Mouse (Mus musculus): ENCODE measurements around the gene Zfp57.
"Not testable (repeated sequence)": the region's sequence is repeated elsewhere in the genome, so short reads cannot be mapped to it uniquely, and the experiment has no call there.

Gene Zfp57

DNA sequence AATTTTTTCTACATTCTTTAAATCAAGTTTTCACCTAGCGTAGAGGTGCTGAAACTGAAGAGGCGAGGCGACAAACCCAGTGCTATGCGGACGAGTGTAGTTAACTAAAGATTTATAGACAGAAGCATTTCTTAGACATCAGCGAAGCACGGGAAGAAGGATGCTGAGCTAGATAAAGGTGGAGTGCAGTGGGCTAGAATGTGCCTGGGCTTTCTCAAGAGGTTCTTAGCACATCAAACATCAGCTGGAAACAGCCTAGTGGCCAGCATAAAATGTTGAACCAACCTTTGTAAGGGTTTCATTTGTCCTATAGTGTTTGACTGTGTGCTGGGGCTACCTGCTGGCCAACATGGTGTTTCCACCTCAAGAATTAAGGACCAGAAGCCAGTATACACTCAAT lies at the start of gene Zfp57:
TSS of gene Zfp57 (plus strand) at position 301 of the 400 bp plus-strand sequence.
- no peak for DNase-seq (ENCODE audit: extremely low spot score, low read depth, low spot score)

DNA sequence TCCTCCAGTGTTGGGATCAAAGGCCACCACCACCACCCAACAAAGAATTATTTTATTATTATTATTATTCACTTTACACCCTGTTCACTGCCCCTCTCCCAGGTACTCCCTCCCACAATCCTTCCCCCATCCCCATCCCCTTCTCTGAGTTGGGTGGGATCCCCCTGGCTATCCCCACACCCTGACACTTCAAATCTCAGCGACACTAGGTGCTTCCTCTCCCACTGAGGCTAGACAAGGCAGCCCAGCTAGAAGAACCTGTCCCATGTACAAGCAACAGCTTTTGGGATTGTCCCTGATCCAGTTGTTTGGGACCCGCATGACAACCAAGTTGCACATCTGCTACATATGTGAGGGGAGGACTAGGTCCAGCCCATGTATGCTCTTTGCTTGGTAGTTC lies 48.3 kb upstream of the Zfp57 start:
- no peak for DNase-seq (ENCODE audit: extremely low spot score, low read depth, low spot score)

DNA sequence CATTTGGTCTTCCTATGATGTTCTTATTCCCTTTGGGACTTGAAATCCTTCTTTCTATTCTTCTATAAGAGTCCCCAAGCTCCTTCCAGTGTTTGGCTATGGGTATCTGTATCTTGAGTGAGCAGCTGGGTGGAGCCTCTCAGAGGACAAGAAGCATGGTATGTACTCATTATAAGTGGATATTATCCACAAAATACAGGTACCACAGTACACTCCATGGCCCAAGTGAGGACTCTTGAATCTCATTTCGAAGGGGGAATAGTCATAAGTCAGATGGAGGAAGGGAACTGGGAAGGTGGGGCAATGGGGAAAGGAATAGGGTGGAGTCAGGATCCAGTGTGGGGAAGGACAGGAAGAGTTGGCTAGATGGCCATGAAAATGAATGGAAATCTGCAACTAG lies 47.9 kb upstream of the Zfp57 start:
- DNase-seq (ENCODE audit: extremely low spot score, low read depth, low spot score): no peak

DNA sequence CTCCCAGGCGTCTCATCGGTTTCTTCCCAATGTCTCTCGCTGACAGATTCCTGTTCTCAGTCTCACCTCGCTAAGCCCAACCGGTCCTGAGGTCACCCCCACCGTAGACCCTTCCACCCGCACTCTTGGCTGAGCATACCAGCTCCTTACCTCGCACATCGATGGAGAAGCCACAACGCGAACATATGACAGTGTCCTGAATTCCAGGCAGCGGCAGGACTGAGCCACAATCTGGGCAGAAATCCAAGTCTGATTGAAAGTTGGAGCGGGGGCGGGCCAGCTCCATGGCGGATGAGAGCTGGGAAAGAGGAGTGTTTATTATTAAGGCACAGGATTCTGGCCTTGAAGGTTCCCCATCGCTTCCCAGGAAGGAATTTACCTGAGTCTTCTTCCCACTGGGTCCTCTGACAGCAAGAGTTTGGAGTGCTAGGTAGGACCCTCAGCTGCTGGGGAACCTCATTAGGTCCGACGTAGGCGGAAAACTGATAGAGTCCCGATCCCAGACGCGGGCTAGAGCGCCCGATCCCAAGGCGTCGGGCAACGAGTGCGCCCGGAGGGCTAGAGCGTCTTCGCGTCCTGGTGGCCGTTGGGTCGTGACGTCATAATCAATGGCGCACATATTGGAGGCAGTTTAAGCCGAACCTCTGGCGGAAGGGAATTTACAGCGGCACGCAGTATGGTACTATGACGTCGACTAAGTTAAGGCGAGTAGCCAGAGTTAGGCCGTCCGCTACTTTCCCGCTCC lies 42.8 kb upstream of the Zfp57 start, which contains the start of the genes Znrd1 and Znrd1as:
TSS of gene Znrd1 (minus strand) at position 561 of the 745 bp plus-strand sequence.
TSS of gene Znrd1as (plus strand) at position 594 of the 745 bp plus-strand sequence.
- peak; percentile 96 for DNase-seq (ENCODE audit: extremely low spot score, low read depth, low spot score)

DNA sequence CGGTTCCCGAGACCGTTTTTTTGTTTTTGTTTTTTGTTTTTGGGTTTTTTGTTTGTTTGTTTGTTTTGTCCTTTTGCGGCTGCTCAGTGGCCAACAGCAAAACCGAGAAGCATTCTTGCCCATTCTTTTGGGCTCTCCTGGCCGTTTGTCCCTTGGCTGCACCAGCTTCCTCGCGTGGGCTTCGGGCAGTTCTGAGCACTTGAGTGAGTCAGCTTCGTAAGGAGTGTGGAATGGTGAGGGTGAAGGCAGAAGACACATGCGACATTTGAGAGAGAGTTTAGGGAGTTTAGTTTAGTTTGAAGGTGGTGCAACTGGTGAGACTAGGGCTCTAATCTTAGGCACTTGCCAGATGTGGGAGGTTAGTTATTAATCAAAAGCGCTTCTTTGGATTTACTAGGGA lies 42.1 kb upstream of the Zfp57 start:
- DNase-seq (ENCODE audit: extremely low spot score, low read depth, low spot score): no peak

DNA sequence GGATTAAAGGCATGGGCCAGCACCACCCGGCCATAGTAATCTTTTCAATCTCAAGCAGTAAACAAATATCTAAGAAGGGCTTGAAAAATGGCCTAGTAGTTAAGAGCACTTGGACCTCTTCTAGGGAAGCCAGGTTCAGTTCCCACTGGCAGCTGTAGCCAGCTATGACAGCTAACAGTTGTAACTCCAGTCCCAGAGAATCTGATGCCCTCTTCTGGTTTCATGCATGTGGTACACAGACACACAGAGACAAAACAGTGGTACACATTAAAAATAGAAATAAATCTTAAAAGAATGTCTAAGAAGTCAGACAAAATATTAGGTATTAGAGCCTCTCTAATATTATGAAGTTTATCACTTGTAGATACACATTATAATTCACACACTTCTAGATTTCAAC lies 39.8 kb upstream of the Zfp57 start:
- no peak for DNase-seq (ENCODE audit: extremely low spot score, low read depth, low spot score)

DNA sequence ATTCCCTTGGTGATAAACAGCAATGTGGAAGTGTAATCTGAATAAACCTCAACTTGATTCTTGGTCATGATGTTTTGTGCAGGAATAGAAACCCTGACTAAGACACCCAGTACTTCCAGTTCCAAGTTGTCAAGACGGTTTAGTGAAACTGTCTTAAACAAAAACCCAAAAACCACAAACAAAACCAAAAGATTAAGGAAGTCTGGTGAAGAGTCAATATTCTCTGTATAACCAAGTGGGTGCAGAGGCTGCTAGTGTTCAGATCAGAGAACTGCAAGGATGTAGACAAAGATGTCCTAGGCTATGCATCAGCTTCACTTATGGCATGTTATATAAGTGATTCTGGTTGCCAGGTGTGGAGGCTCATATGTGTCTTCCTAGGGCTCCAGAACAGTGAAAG lies 34.1 kb upstream of the Zfp57 start:
- no peak for DNase-seq (ENCODE audit: extremely low spot score, low read depth, low spot score)

DNA sequence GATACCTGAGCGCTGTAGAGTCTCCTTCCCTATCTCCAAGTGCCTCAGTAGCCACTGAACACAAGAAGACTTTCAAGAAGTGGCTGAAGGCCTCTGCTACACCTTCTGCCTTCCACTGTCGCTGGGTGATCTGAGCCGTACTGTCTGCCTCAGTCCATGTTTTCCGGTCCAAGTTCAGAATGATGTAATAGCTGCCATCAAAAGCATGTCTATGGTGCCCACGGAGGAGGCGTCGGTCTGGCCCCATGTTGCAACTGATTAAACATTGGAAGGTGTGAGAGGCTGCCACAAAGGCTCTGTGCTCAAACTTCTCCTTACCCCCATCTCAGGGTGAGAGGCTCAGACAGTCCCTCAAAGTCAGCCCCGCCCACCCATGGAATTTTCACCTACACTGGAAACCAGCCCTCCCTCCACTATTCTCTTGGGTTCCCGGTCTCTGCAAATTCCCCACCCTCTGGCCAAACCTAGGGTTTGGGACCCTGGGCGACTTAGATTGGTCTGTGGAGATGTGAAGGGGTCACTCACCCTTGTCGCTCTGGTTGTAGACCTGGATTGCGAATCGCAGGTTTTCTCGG lies 30.6 kb upstream of the Zfp57 start:
- no peak for DNase-seq (ENCODE audit: extremely low spot score, low read depth, low spot score)

DNA sequence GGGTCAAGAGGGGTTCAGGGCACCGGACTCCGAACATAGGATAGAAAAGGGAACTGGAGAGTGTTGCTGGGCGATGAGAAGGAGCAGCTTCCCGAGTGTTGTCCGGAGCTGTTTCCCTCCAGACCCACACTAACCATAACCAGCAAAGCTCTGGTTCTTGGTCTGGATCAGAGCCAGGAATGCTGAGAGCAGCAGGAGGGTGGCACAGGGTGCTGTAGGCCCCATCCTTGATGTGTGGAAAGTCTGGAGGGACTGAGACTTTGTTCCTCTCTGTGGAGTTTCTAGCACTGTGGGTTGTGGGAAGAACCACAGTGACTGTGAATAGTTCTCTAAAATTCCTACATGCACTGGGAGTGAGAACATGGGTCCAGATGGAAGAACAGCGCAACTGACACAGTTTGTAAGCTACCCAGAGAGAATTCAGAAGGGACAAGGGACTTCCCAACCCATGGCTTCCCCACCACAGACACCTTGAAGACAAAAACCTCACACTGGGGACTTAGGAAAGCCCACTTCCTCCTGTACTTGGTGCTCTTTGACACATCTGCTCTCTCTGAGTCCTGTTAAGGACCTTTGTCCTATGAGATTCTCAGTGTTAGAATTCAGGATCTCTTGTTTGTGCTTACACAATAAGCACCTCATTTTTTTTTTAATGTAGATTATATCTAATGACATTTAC lies 29.7 kb upstream of the Zfp57 start:
- no peak for DNase-seq (ENCODE audit: extremely low spot score, low read depth, low spot score)

DNA sequence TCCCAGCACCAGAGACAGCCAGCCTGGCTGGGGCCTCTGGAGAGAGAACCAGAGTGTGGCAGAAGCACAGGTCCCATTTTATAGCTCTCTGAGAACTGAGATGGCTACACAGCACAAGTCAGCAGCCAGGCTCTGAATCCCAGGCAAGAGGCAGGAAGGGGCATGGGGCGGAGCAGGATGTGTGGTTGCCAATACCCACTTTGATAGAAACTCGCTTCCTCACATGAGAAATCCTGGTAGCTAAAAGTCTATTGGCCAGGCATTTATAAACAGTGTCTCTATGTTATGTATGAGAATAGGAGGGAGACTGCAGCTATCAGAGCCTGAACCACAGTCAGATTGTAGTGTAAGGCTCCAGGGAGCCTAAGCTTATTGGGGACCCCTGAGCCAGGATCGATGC lies 28.2 kb upstream of the Zfp57 start:
- DNase-seq (ENCODE audit: extremely low spot score, low read depth, low spot score): no peak

DNA sequence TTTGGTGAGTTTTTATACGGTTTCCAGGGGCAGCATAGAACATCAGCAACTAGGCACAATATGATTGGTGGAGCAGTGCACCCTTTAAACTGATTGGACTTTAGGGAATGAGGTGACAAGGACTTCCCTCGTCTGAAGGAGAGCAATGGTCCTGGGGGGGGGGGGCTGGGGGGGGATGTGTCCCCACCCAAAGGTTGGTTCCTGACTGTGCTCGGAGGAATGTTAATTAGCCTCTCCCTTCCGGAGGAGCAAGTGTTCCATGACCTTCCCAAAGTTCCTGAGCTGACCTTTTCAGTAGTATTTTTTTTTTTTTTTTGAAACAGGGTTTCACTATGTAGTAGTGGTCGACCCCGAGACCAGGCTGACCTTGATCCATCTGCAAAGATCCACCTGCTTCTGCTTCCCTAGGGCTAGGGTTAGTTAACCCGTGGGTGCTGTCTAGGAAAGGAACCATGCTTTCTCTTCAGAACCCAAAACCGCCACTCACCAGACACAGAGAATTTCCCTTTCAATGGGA lies 27.6 kb upstream of the Zfp57 start:
- DNase-seq (ENCODE audit: extremely low spot score, low read depth, low spot score): no peak

DNA sequence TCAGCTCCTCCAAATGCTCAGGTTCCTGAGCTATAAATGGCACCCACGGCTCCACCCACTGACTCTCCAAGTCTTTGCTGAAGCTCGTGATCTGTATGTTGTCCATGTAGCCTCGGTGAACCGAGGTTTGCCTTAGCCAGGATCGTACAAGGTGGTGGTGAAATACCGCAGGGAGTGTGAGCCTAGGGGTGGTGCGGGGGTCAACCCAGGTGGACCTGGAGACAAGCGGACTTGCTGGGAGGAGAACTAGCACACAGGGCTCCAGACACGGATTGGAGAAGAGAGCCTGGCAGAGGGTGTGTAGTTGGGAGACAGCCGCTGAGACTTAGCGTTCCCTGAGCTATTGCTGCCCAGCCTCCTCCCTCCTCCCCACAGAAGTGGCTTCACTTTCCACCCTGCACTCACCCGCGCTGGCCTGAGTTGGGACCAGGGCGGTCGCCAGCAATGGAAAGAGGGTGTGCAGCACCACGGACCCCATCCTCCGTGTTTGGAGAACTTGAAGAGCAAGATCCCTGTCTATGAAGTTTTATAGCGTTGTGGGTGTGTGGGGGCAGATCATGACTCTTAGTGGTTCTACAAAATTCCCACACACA lies 19.6 kb upstream of the Zfp57 start, which contains the start of gene 2410137M14Rik:
TSS of gene 2410137M14Rik (minus strand) at position 17 of the 593 bp plus-strand sequence.
- DNase-seq (ENCODE audit: extremely low spot score, low read depth, low spot score): no peak

DNA sequence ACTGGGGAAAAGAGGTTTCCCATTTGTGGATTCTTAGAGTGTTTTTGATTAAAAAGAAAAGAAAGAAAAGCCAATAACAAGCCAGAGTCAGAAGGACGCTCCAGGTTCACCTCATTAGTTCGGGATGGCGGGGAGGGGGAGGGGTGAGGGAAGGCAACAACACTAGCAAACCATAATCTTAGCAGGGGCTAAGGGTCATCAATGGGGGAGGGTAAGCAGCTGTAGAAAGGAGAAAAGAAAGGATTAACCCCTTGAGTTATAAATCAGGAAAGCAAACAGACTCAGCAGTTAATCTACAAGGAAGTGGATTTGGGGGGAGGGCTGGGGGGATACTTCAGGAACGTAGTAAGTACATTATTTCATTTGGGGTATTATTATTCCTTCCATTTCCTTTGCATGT lies 19.1 kb upstream of the Zfp57 start:
- DNase-seq (ENCODE audit: extremely low spot score, low read depth, low spot score): no peak

DNA sequence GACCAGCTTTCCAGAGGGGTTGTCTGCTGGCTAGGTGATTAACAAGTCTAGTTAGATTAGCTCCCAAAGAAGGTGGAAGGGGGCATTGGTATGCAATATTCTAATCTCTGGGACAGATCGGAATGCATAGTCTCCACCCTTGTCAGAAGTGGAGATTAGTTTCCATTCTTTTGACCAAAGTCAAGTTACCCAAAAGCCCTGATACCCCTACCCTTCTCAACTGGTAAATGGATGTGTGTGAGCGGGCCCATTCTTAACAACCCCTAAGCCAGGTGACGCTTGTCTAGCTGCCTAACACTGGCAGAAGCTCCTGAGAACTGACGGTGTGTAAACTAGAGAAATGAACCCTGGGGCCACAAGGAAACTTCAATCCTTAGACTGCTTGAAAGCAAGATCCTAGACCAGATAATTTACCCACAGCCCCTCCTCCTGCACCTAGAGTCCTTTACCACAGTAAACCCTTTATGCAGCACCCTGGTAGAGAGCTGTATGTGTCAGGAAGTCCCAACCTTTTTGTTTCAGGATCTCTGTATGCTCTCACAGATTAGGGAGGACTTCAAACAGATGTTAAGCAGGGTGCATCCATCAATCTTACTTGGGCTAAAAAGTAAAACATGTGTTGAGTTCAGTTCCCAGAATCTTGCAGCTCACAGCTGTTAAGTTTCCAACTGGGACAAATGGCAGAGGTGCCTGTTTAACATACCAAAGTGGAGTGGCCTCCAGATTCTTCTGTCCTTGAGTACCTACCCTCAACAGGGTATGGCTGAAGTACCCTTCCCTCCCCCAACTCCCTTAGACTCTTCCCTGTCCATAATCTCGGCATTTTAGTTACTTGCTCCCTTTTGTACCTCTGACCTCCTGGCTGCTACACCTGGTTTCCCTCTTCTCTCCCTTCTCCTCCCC lies 18.5 kb upstream of the Zfp57 start:
- no peak for DNase-seq (ENCODE audit: extremely low spot score, low read depth, low spot score)

DNA sequence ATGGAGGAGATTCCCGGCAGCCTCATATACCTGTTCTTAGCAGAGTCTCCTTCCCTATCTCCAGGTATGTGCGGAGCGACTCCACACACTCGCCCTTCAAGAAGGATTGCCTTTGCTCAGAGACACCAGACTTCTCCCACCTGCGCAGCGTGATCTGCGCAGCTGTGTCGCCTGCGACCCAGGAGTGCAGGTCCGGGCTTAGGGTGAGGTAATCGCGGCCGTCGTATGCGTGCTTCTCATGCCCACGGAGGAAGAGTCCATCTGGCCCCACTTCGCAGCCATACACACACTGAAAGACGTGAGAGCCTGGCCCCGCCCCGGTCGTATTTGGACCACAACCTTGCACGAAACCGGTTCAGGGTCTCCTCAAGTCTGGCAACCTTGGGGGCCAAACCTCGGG lies 12.5 kb upstream of the Zfp57 start:
- DNase-seq (ENCODE audit: extremely low spot score, low read depth, low spot score): no peak

DNA sequence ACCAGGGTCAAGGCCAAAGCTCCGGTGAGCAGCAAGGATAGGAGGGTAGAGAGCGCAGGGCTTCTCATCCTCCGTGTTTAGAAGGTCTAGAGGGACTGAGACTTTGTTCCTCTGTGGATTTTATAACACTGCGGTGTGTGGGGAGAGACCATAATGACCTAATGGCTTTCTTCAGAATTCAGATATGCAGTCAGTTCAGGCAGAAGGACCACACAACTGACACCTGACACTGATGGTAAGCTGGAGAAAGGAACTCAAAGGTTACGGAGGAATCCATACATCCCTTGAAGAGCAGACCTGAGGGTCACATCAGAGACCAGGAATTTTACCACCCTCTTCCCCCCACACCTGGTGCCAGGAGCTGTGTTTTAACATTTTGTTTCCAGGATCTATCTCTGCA lies 11.5 kb upstream of the Zfp57 start, which contains the start of gene H2-M5:
TSS of gene H2-M5 (minus strand) at position 101 of the 400 bp plus-strand sequence.
- DNase-seq (ENCODE audit: extremely low spot score, low read depth, low spot score): no peak

DNA sequence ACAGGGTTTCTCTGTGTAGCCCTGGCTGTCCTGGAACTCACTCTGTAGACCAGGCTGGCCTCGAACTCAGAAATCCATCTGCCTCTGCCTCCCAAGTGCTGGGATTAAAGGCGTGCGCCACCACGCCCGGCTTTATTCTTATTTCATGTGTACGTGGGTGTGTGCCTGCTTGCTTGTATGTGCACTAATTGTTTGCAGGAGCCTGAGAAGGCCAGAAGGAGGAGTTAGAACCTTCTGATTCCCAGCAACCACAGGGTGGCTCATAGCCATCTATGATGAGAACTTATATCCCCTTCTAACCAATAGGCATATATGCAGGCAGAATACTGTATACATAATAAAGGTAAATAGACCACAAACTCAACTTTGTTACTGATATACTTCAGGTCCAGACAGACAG lies 10.3 kb upstream of the Zfp57 start:
- not testable (repeated sequence) for DNase-seq (ENCODE audit: extremely low spot score, low read depth, low spot score)

DNA sequence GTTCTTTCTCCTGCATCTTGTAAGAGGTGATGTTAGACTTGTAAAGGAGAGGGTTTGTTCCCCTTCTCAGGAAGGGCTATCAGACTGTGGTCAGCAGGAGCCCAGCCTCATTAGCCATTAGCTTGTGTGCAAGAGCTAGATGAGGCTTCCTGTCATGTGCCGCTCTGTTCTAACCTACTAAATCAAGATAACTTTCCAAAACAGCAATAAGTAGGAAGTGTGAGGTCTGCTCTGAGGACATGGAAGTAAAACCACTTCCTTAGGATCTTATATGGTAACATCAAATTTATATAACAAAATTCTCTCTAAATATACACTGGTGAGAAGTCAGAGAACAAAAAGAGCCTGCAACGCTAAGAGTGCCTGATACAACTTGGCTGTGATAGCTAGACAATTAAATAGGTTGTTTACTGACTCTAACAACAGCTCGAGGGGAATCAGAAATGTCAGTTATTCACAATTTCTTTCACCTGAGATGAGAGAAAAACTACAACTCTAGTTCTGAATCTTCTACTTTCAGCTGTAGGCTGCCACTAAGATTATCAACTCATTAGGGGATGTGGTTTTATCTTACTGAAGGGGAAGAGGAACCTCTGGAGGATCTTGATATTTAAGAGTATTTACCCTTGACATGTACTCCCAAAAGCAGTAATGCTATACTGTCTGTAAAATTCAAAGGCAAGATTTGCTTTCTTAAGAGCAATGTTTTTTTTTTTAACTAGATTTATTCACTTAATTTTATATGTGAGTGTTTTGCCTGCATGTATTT lies 8.4 kb upstream of the Zfp57 start:
- DNase-seq (ENCODE audit: extremely low spot score, low read depth, low spot score): no peak

DNA sequence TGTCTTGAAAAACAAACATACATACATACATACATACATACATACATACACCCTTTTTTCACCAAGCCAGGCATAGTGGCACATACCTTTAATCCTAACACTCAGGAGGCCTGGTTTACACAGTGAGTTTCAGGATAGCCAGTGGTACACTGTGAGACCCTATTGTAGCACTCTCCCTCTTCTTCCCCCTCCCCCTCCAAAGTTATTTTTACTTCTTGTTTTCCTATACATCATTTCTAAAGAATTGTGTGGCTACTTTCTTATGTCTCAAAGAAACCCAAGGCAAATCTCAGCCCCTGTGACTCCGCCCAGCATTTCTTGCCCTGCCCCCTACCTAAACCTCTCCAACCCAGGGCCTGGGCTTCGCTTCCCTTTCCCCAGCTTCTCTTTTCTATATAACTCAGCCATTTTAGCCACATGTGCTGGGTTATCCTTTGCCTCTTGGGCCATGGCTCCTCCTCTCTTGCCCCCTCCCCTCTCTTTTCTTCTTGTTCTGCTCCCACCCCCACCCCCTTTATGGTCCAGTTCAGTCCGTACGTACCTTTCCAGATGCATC lies 7.1 kb upstream of the Zfp57 start:
- DNase-seq (ENCODE audit: extremely low spot score, low read depth, low spot score): no peak

Data from hindlimb bud, embryonic 11.5 days (tissue).